ENCODE assay signal across 9 mouse cellular contexts in the genomic region with DNA sequence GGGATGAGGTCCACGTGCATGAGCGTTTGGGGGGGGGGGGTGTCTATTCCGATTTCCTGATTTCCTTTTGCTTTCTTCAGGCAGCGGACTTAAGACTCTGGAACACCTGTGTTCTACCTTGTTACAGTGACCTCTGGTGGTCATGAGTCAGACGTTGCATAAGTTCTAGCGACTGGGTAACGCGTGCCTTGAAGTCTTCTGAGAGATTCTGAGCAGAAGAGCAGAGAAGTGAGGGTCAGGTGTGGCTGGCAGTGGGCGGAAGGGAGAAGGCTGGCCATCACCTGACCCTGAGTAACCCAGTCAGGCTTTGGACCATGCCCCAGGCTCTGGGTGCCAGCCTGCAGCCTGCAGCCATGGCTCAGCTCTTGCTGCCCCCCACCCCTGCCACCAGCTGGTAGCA.
DNase-seq lines count a peak whose midpoint lies in the region; ATAC-seq and TF ChIP-seq lines count a peak whose summit lies in the region.
"Had no signal": no experiment of that assay in that cellular context is flagged by ENCODE, and none has a peak within 500 bp of the region (broad histone marks: within the 10 kb centered on the region; RNA-seq: fewer than 3 reads in every experiment).

No protein-coding gene starts in this region.

- H3K4me1 ChIP-seq in limb, embryonic 11.5 days (ENCODE audit: control insufficient read depth, insufficient read depth, low read length), result no peaks in the 10 kb centered on the region
- H3K4me1 ChIP-seq in limb, embryonic 10.5 days, result peaks cover 11% of the 10 kb centered on the region
- H3K4me1 ChIP-seq in embryonic facial prominence, embryonic 14.5 days (ENCODE audit: control insufficient read depth, insufficient read depth, low read length), result 0 out of 2 replicates have a peak, but pooled peaks cover 7% of the 10 kb centered on the region
- H3K4me1 ChIP-seq in midbrain, embryonic 16.5 days (ENCODE audit: control insufficient read depth, insufficient read depth, low read length), result peaks cover 14% of the 10 kb centered on the region

- intact Hi-C loops in left cerebral cortex, postnatal 36 days (cut with DNase I), result no loop called here

- no peak overlapping the region for H3K27ac ChIP-seq in limb, embryonic 11.5 days (replicated peaks; ENCODE audit: low read depth, low read length)
- no peak overlapping the region for H3K27ac ChIP-seq in limb, embryonic 10.5 days
- H3K27ac ChIP-seq in embryonic facial prominence, embryonic 14.5 days (replicated peaks; ENCODE audit: low read depth, low read length), result no peak overlapping the region
- H3K27ac ChIP-seq in midbrain, embryonic 16.5 days (ENCODE audit: low read length), result no peak overlapping the region

- peak; percentile 62; the same call in 1 of the 2 replicates for TF ChIP-seq CTCF in brain, embryonic 14.5 days (IDR thresholded peaks at IDR 0.05; ENCODE audit: borderline replicate concordance, extremely low read depth, insufficient read depth, insufficient read length)

- ATAC-seq in limb, embryonic 11.5 days (ENCODE audit: insufficient number of reproducible peaks, low FRiP score, low TSS enrichment, low read depth), result no peak
- ATAC-seq in embryonic facial prominence, embryonic 14.5 days (ENCODE audit: low read depth), result no peak
- ATAC-seq in midbrain, embryonic 16.5 days, result peak; percentile 15; the same call in 1 of the 2 replicates
- ATAC-seq in monocyte, adult 5-6 weeks (replicated peaks; ENCODE audit: insufficient number of reproducible peaks, low FRiP score, low TSS enrichment, poor library complexity, severe bottlenecking), result no peak

- no peaks in the 10 kb centered on the region for H3K27me3 ChIP-seq in limb, embryonic 11.5 days (ENCODE audit: control insufficient read depth, insufficient read depth, low read length)
- no peaks in the 10 kb centered on the region for H3K27me3 ChIP-seq in limb, embryonic 10.5 days (ENCODE audit: low read depth, poor library complexity, severe bottlenecking)
- H3K27me3 ChIP-seq in embryonic facial prominence, embryonic 14.5 days (replicated peaks; ENCODE audit: control insufficient read depth, insufficient read depth, low read length), result no peaks in the 10 kb centered on the region
- H3K27me3 ChIP-seq in midbrain, embryonic 16.5 days (ENCODE audit: control insufficient read depth, insufficient read depth, low read depth, low read length), result no peaks in the 10 kb centered on the region

- H3K36me3 ChIP-seq in limb, embryonic 11.5 days (ENCODE audit: control insufficient read depth, insufficient read depth, low read length), result no peaks in the 10 kb centered on the region
- no peaks in the 10 kb centered on the region for H3K36me3 ChIP-seq in limb, embryonic 10.5 days
- no peaks in the 10 kb centered on the region for H3K36me3 ChIP-seq in embryonic facial prominence, embryonic 14.5 days (ENCODE audit: control insufficient read depth, insufficient read depth, low read length)
- H3K36me3 ChIP-seq in midbrain, embryonic 16.5 days (ENCODE audit: control insufficient read depth, insufficient read depth, low read length), result no peaks in the 10 kb centered on the region

- no peak for TF ChIP-seq POLR2A in brain, embryonic 14.5 days (IDR thresholded peaks at IDR 0.05; ENCODE audit: borderline replicate concordance, extremely low read depth, insufficient read depth, insufficient read length, poor library complexity, severe bottlenecking)

- H3K9ac ChIP-seq in limb, embryonic 11.5 days (ENCODE audit: low read length), result no peak overlapping the region
- no peak overlapping the region for H3K9ac ChIP-seq in embryonic facial prominence, embryonic 14.5 days (ENCODE audit: low read depth, low read length)
- no peak overlapping the region for H3K9ac ChIP-seq in midbrain, embryonic 16.5 days (ENCODE audit: low read depth, low read length)

- H3K4me3 ChIP-seq in limb, embryonic 11.5 days (ENCODE audit: low read depth, low read length), result no peak overlapping the region
- H3K4me3 ChIP-seq in limb, embryonic 10.5 days, result no peak overlapping the region
- H3K4me3 ChIP-seq in embryonic facial prominence, embryonic 14.5 days (ENCODE audit: low read depth, low read length), result no peak overlapping the region
- H3K4me3 ChIP-seq in midbrain, embryonic 16.5 days (ENCODE audit: low read depth, low read length), result no peak overlapping the region

- H3K4me2 ChIP-seq in limb, embryonic 11.5 days (ENCODE audit: low read depth, severe bottlenecking), result no peak overlapping the region
- H3K4me2 ChIP-seq in embryonic facial prominence, embryonic 14.5 days (ENCODE audit: low read depth, low read length), result no peak overlapping the region
- H3K4me2 ChIP-seq in midbrain, embryonic 16.5 days (ENCODE audit: low read length), result no peak overlapping the region

- no peaks in the 10 kb centered on the region for H3K9me3 ChIP-seq in limb, embryonic 11.5 days (ENCODE audit: control insufficient read depth, low read length)
- no peaks in the 10 kb centered on the region for H3K9me3 ChIP-seq in limb, embryonic 10.5 days (replicated peaks)
- H3K9me3 ChIP-seq in embryonic facial prominence, embryonic 14.5 days (ENCODE audit: control insufficient read depth, low read length), result no peaks in the 10 kb centered on the region
- no peaks in the 10 kb centered on the region for H3K9me3 ChIP-seq in midbrain, embryonic 16.5 days (replicated peaks; ENCODE audit: control insufficient read depth, low read length, poor library complexity, severe bottlenecking)

- DNase-seq in limb, embryonic 11.5 days (ENCODE audit: low spot score), result peak; percentile 50
- DNase-seq in limb, embryonic 10.5 days (ENCODE audit: low spot score), result no peak
- peak; percentile 82 for DNase-seq in brain, embryonic 14.5 days (ENCODE audit: low read depth)
- DNase-seq in embryonic facial prominence, embryonic 14.5 days (ENCODE audit: low spot score), result peak; percentile 67
- DNase-seq in left cerebral cortex, postnatal 36 days (ENCODE audit: low spot score in 2 of 2), result no peak
- no peak for DNase-seq in gastrocnemius, postnatal 4 days (ENCODE audit: low spot score in 2 of 2)
- DNase-seq: gastrocnemius, postnatal 10 days had no signal

- WGBS in limb, embryonic 11.5 days, result 20% methylated on average over 9 of the region's 9 CpGs
- WGBS in limb, embryonic 10.5 days, result 24% methylated on average over 9 of the region's 9 CpGs
- 22% methylated on average over 9 of the region's 9 CpGs for WGBS in embryonic facial prominence, embryonic 14.5 days
- WGBS in midbrain, embryonic 16.5 days, result 21% methylated on average over 9 of the region's 9 CpGs

Comparison
In these comparisons a context has a peak if more than half of its experiments do, and no peak if none do; other contexts are left out.
1. DNase-seq: peak in limb, embryonic 11.5 days (single experiment), brain, embryonic 14.5 days (single experiment) and embryonic facial prominence, embryonic 14.5 days (single experiment); none in limb, embryonic 10.5 days (single experiment), left cerebral cortex, postnatal 36 days (0 of 2) and gastrocnemius, postnatal 4 days (0 of 2).